Mouse (Mus musculus) embryonic facial prominence, embryonic 10.5 days (tissue): ENCODE data around the gene Edn2. TPM values are rescaled to one million over a fixed set of nuclear protein-coding genes. Genes with fewer than 3 reads are reported as not detected.
A peak's percentile ranks its signal among the peaks of the same experiment; 100 is the strongest.

Experiments
- DNase-seq: peaks from one replicate; pipeline ENCODE4 v3.0.0-alpha.2; 2017; ENCODE audit warnings: low spot score
- H3K27ac ChIP-seq: fragments of 300-500 bp; sonication (generic); replicated peaks from 2 replicates; pipeline ENCODE4 v1.5.1; 2016; ENCODE audit warnings: mild to moderate bottlenecking
- H3K27me3 ChIP-seq: fragments of 300-500 bp; sonication (generic); replicated peaks from 2 replicates; pipeline ENCODE4 v1.6.1; 2016; ENCODE audit warnings: low read depth, mild to moderate bottlenecking; ENCODE audit not compliant: poor library complexity, severe bottlenecking
- H3K36me3 ChIP-seq: fragments of 300-500 bp; sonication (generic); replicated peaks from 2 replicates; pipeline ENCODE4 v1.6.1; 2016; ENCODE audit warnings: mild to moderate bottlenecking, moderate library complexity
- H3K4me1 ChIP-seq: fragments of 300-500 bp; sonication (generic); 2 replicates; pipeline ENCODE4 v1.6.1; 2016
- H3K4me3 ChIP-seq: fragments of 300-500 bp; sonication (generic); 2 replicates; pipeline ENCODE4 v1.5.1; 2016; ENCODE audit warnings: mild to moderate bottlenecking, moderate library complexity
- H3K9me3 ChIP-seq: fragments of 300-500 bp; sonication (generic); 2 replicates; pipeline ENCODE4 v1.6.1; 2016; ENCODE audit warnings: mild to moderate bottlenecking
- WGBS: fragments of 180-500 bp; shearing (Covaris S2); methylation state at CpG from one replicate; pipeline ENCODE4 v1.1.7; 2016; 5-methylcytosine and 5-hydroxymethylcytosine counted together
- polyA plus RNA-seq: library from polyadenylated mRNA; unstranded; fragments of >200 nt; fragmentation: Nextera tagmentation; extraction: Ambion mirVana; gene quantifications from 2 replicates; pipeline ENCODE4 v1.2.1, GENCODE M21; 2016

Edn2 gene
- polyA plus RNA-seq, 1 experiment from 2014 or later = not detected

- Histone ChIP-seq H3K4me1 (no peaks in the 10 kb centered on the region; the same call in 1 of the 2 replicates), H3K27ac (no peak overlapping the region), H3K36me3 (no peaks in the 10 kb centered on the region), H3K9me3 (no peaks in the 10 kb centered on the region), H3K4me3 (no peak overlapping the region), H3K27me3 (no peaks in the 10 kb centered on the region; the same call in 1 of the 2 replicates)
- DNase-seq = no peak
- 69% methylated on average over 1 of the region's 1 CpGs for WGBS
These were observed 19.2 kb upstream of the Edn2 start for GRCm38 (mm10) chr4:120141810-120142209.

GRCm38 (mm10) chr4:120142905-120143304, 18.1 kb upstream of the Edn2 start:
- Histone ChIP-seq H3K36me3 (no peaks in the 10 kb centered on the region), H3K27me3 (peaks cover 7% of the 10 kb centered on the region), H3K4me3 (no peak overlapping the region), H3K9me3 (no peaks in the 10 kb centered on the region), H3K4me1 (no peaks in the 10 kb centered on the region; the same call in 1 of the 2 replicates), H3K27ac (no peak overlapping the region)
- no peak for DNase-seq
- 86% methylated on average over 9 of the region's 9 CpGs for WGBS

- Histone ChIP-seq H3K27ac (no peak overlapping the region), H3K27me3 (peaks cover 22% of the 10 kb centered on the region), H3K9me3 (no peaks in the 10 kb centered on the region), H3K36me3 (no peaks in the 10 kb centered on the region), H3K4me1 (peaks cover 14% of the 10 kb centered on the region), H3K4me3 (no peak overlapping the region)
- 85% methylated on average over 5 of the region's 5 CpGs for WGBS
- DNase-seq = no peak
These were observed 16.7 kb upstream of the Edn2 start for GRCm38 (mm10) chr4:120144343-120144742.

GRCm38 (mm10) chr4:120145931-120146330, 15.1 kb upstream of the Edn2 start:
- Histone ChIP-seq H3K27me3 (peaks cover 38% of the 10 kb centered on the region), H3K36me3 (no peaks in the 10 kb centered on the region), H3K4me1 (peaks cover 14% of the 10 kb centered on the region), H3K27ac (no peak overlapping the region), H3K4me3 (no peak overlapping the region), H3K9me3 (no peaks in the 10 kb centered on the region)
- WGBS = 80% methylated on average over 8 of the region's 8 CpGs
- DNase-seq = no peak

GRCm38 (mm10) chr4:120148291-120149141, 12.5 kb upstream of the Edn2 start:
- H3K4me3 ChIP-seq = peak overlapping the region; percentile 51
- peaks cover 14% of the 10 kb centered on the region for H3K4me1 ChIP-seq
- no peaks in the 10 kb centered on the region for H3K9me3 ChIP-seq
- 6% methylated on average over 45 of the region's 45 CpGs for WGBS
- H3K27me3 ChIP-seq = peaks cover 39% of the 10 kb centered on the region
- H3K36me3 ChIP-seq = no peaks in the 10 kb centered on the region
- peak; percentile 86 for DNase-seq
- H3K27ac ChIP-seq = peak overlapping the region; percentile 74

GRCm38 (mm10) chr4:120149142-120149524, 11.9 kb upstream of the Edn2 start:
- peak overlapping the region; percentile 51 for H3K4me3 ChIP-seq
- 20% methylated on average over 3 of the region's 3 CpGs for WGBS
- H3K4me1 ChIP-seq = peaks cover 14% of the 10 kb centered on the region
- peaks cover 39% of the 10 kb centered on the region for H3K27me3 ChIP-seq
- no peaks in the 10 kb centered on the region for H3K9me3 ChIP-seq
- peak overlapping the region; percentile 74 for H3K27ac ChIP-seq
- DNase-seq = peak; percentile 54
- H3K36me3 ChIP-seq = no peaks in the 10 kb centered on the region

GRCm38 (mm10) chr4:120150345-120150920, 10.6 kb upstream of the Edn2 start:
- Histone ChIP-seq H3K4me3 (no peak overlapping the region), H3K9me3 (no peaks in the 10 kb centered on the region), H3K4me1 (peaks cover 14% of the 10 kb centered on the region), H3K36me3 (no peaks in the 10 kb centered on the region), H3K27me3 (peaks cover 39% of the 10 kb centered on the region), H3K27ac (no peak overlapping the region)
- DNase-seq = no peak
- WGBS = 65% methylated on average over 6 of the region's 6 CpGs

- Histone ChIP-seq H3K4me1 (peaks cover 14% of the 10 kb centered on the region), H3K9me3 (no peaks in the 10 kb centered on the region), H3K36me3 (no peaks in the 10 kb centered on the region), H3K4me3 (no peak overlapping the region), H3K27me3 (peaks cover 39% of the 10 kb centered on the region), H3K27ac (no peak overlapping the region)
- DNase-seq = no peak
- 87% methylated on average over 6 of the region's 6 CpGs for WGBS
These were observed 9.1 kb upstream of the Edn2 start for GRCm38 (mm10) chr4:120151906-120152305.

- Histone ChIP-seq H3K27ac (no peak overlapping the region), H3K4me1 (peaks cover 14% of the 10 kb centered on the region), H3K9me3 (no peaks in the 10 kb centered on the region), H3K36me3 (no peaks in the 10 kb centered on the region), H3K4me3 (no peak overlapping the region), H3K27me3 (peaks cover 34% of the 10 kb centered on the region)
- 65% methylated on average over 4 of the region's 4 CpGs for WGBS
- no peak for DNase-seq
These were observed 8.4 kb upstream of the Edn2 start for GRCm38 (mm10) chr4:120152648-120153047.

GRCm38 (mm10) chr4:120153736-120154135, 7.3 kb upstream of the Edn2 start:
- peaks cover 8% of the 10 kb centered on the region for H3K4me1 ChIP-seq
- 85% methylated on average over 3 of the region's 3 CpGs for WGBS
- DNase-seq = no peak

GRCm38 (mm10) chr4:120158714-120159310, 2.2 kb upstream of the Edn2 start:
- Histone ChIP-seq H3K4me1 (peaks cover 19% of the 10 kb centered on the region), H3K4me3 (no peak overlapping the region), H3K27me3 (peaks cover 42% of the 10 kb centered on the region), H3K36me3 (no peaks in the 10 kb centered on the region), H3K27ac (peak overlapping the region; percentile 21; the same call in 1 of the 2 replicates), H3K9me3 (no peaks in the 10 kb centered on the region)
- peak; percentile 21 for DNase-seq
- 33% methylated on average over 5 of the region's 5 CpGs for WGBS

More at GRCm38 (mm10) chr4:120153736-120154135, 7.3 kb upstream of the Edn2 start:
- Histone ChIP-seq H3K27me3 (peaks cover 26% of the 10 kb centered on the region), H3K4me3 (no peak overlapping the region), H3K9me3 (no peaks in the 10 kb centered on the region), H3K27ac (no peak overlapping the region), H3K36me3 (no peaks in the 10 kb centered on the region)

- H3K4me3 ChIP-seq = no peak overlapping the region
- H3K27me3 ChIP-seq = peaks cover 42% of the 10 kb centered on the region
- H3K27ac ChIP-seq = no peak overlapping the region
- 92% methylated on average over 8 of the region's 8 CpGs for WGBS
- no peaks in the 10 kb centered on the region for H3K9me3 ChIP-seq
- H3K4me1 ChIP-seq = peaks cover 19% of the 10 kb centered on the region
- H3K36me3 ChIP-seq = no peaks in the 10 kb centered on the region
- no peak for DNase-seq
These were observed 1.6 kb downstream of the Edn2 start for GRCm38 (mm10) chr4:120162586-120162985.
